Mouse (Mus musculus) heart, postnatal 0 days (tissue): ENCODE measurements around the gene Ubl4b. TPM values are rescaled to one million over a fixed set of nuclear protein-coding genes. Genes with fewer than 3 reads are reported as not detected.

Experiments used
- ATAC-seq: fragments of 200-750 bp; cut with Nextera tagmentation; 2 replicates; pipeline ENCODE4 v1.8.0; 2017; ENCODE audit warnings: low read depth, moderate number of reproducible peaks, moderate library complexity; ENCODE audit not compliant: insufficient read depth
- DNase-seq: peaks from one replicate; pipeline ENCODE4 v3.0.0-alpha.2; 2016; ENCODE audit warnings: low spot score
- H3K27ac ChIP-seq: fragments of 300-500 bp; sonication (generic); 2 replicates; pipeline ENCODE4 v1.5.1; 2014; ENCODE audit warnings: low read depth, mild to moderate bottlenecking
- H3K27me3 ChIP-seq: fragments of 300-500 bp; sonication (generic); 2 replicates; pipeline ENCODE4 v1.6.1; 2014; ENCODE audit warnings: low read length, mixed read lengths; ENCODE audit not compliant: control insufficient read depth, insufficient read depth
- H3K36me3 ChIP-seq: fragments of 300-500 bp; sonication (generic); replicated peaks from 2 replicates; pipeline ENCODE4 v1.6.1; 2014; ENCODE audit warnings: low read length, mixed read lengths; ENCODE audit not compliant: control insufficient read depth, insufficient read depth
- H3K4me1 ChIP-seq: fragments of 300-500 bp; sonication (generic); 2 replicates; pipeline ENCODE4 v1.6.1; 2014; ENCODE audit warnings: antibody characterized with exemption; ENCODE audit not compliant: control insufficient read depth, insufficient read depth
- H3K4me2 ChIP-seq: fragments of 300-500 bp; sonication (generic); 2 replicates; pipeline ENCODE4 v1.6.1; 2014; ENCODE audit warnings: low read depth, mild to moderate bottlenecking, low read length, moderate library complexity
- H3K4me3 ChIP-seq: fragments of 300-500 bp; sonication (generic); 2 replicates; pipeline ENCODE4 v1.5.1; 2014; ENCODE audit warnings: low read depth, low read length
- H3K9ac ChIP-seq: fragments of 300-500 bp; sonication (generic); replicated peaks from 2 replicates; pipeline ENCODE4 v1.6.1; 2014; ENCODE audit warnings: low read depth, low read length, mixed read lengths
- H3K9me3 ChIP-seq: fragments of 300-500 bp; sonication (generic); replicated peaks from 2 replicates; pipeline ENCODE4 v1.6.1; 2016; ENCODE audit warnings: low read length; ENCODE audit not compliant: control insufficient read depth
- CTCF ChIP-seq: IDR thresholded peaks from 2 replicates; pipeline ENCODE4 v1.5.1; 2016; ENCODE audit warnings: antibody characterized with exemption, control low read depth, low read depth
- EP300 ChIP-seq: IDR thresholded peaks from 2 replicates; pipeline ENCODE4 v1.6.1; 2016; ENCODE audit warnings: antibody characterized with exemption, low read depth
- WGBS: fragments of 180-500 bp; shearing (Covaris S2); extraction: QIAGEN DNeasy Blood & Tissue Kit; methylation state at CpG from one replicate; pipeline ENCODE4 v1.1.7; 2014; 5-methylcytosine and 5-hydroxymethylcytosine counted together
- polyA plus RNA-seq: library from polyadenylated mRNA; unstranded; fragments of >200 nt; fragmentation: Nextera tagmentation; extraction: Ambion mirVana; gene quantifications from 2 replicates; pipeline ENCODE4 v1.2.1, GENCODE M21; 2015
- total RNA-seq: library from RNA; depleted of rRNA; stranded (reverse); fragments of >200 nt; gene quantifications from 2 replicates; pipeline ENCODE4 v1.2.3, GENCODE M21; 2014; ENCODE audit warnings: low replicate concordance

The Ubl4b gene
- total and polyA plus RNA-seq, 2 experiments from 2014 or later, result not detected

GRCm38 (mm10) chr3:107550409-107551049, 4.3 kb downstream of the Ubl4b start:
- DNase-seq (peak; percentile 28), ATAC-seq (no peak)
- WGBS, result 73% methylated on average over 17 of the region's 17 CpGs
- Histone ChIP-seq H3K9ac (no peak overlapping the region), H3K4me1 (peaks cover 6% of the 10 kb centered on the region; the same call in 1 of the 2 replicates), H3K36me3 (no peaks in the 10 kb centered on the region), H3K27me3 (no peaks in the 10 kb centered on the region), H3K9me3 (no peaks in the 10 kb centered on the region), H3K4me2 (no peak overlapping the region), H3K27ac (no peak overlapping the region), H3K4me3 (no peak overlapping the region)
- TF ChIP-seq EP300 (no peak), CTCF (peak; percentile 67)

GRCm38 (mm10) chr3:107546956-107547355, 7.9 kb downstream of the Ubl4b start:
- Histone ChIP-seq H3K4me2 (no peak overlapping the region), H3K9ac (no peak overlapping the region), H3K27ac (no peak overlapping the region), H3K9me3 (no peaks in the 10 kb centered on the region), H3K4me1 (peaks cover 6% of the 10 kb centered on the region; the same call in 1 of the 2 replicates), H3K36me3 (no peaks in the 10 kb centered on the region), H3K27me3 (no peaks in the 10 kb centered on the region), H3K4me3 (no peak overlapping the region)
- DNase-seq (peak; percentile 47), ATAC-seq (peak; percentile 57)
- TF ChIP-seq CTCF, result no peak
- no peak for TF ChIP-seq EP300
- 21% methylated on average over 2 of the region's 2 CpGs for WGBS

- H3K27me3 ChIP-seq, result no peaks in the 10 kb centered on the region
- no peaks in the 10 kb centered on the region for H3K36me3 ChIP-seq
- no peak for ATAC-seq
- no peaks in the 10 kb centered on the region for H3K9me3 ChIP-seq
- no peak overlapping the region for H3K4me2 ChIP-seq
- H3K4me3 ChIP-seq, result no peak overlapping the region
- TF ChIP-seq EP300 (no peak), CTCF (no peak)
- 75% methylated on average over 10 of the region's 10 CpGs for WGBS
- H3K4me1 ChIP-seq, result peaks cover 6% of the 10 kb centered on the region; the same call in 1 of the 2 replicates
- no peak overlapping the region for H3K27ac ChIP-seq
- no peak for DNase-seq
- H3K9ac ChIP-seq, result no peak overlapping the region
Measured at GRCm38 (mm10) chr3:107545716-107546412, 9.0 kb downstream of the Ubl4b start.

DNA sequence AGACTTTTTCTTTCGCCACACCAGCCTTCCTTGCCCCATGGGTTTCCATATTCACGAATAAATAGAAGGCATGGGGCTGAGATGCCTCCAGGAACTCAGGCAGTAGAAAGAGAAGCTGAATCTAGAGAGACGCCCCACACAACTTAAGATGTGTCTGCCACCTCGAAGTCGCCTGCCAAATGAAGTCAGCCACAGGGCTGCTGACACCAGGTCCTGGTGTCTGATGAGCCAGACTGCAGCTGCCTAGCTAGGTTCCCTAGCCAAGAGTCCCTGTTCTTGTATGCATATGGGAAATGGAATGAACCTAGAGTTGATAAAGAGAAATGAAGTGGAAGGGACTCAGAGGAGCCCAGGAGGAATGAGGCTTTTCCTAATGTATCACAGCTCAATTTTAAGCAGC, 9.6 kb downstream of the Ubl4b start:
- no peaks in the 10 kb centered on the region for H3K9me3 ChIP-seq
- 67% methylated on average over 5 of the region's 5 CpGs for WGBS

GRCm38 (mm10) chr3:107543158-107544080, 11.5 kb downstream of the Ubl4b start:
- ATAC-seq (no peak), DNase-seq (no peak)
- Histone ChIP-seq H3K27me3 (no peaks in the 10 kb centered on the region), H3K4me3 (no peak overlapping the region), H3K9ac (no peak overlapping the region), H3K27ac (no peak overlapping the region), H3K36me3 (no peaks in the 10 kb centered on the region), H3K4me2 (no peak overlapping the region), H3K9me3 (no peaks in the 10 kb centered on the region), H3K4me1 (peaks cover 6% of the 10 kb centered on the region; the same call in 1 of the 2 replicates)
- TF ChIP-seq EP300, result no peak
- no peak for TF ChIP-seq CTCF
- 67% methylated on average over 8 of the region's 8 CpGs for WGBS

More for the DNA sequence above, 9.6 kb downstream of the Ubl4b start:
- H3K27ac ChIP-seq, result no peak overlapping the region
- no peak overlapping the region for H3K4me2 ChIP-seq
- H3K36me3 ChIP-seq, result no peaks in the 10 kb centered on the region
- H3K9ac ChIP-seq, result no peak overlapping the region
- TF ChIP-seq EP300 (no peak), CTCF (no peak)
- no peaks in the 10 kb centered on the region for H3K27me3 ChIP-seq
- peaks cover 6% of the 10 kb centered on the region; the same call in 1 of the 2 replicates for H3K4me1 ChIP-seq
- H3K4me3 ChIP-seq, result no peak overlapping the region
- DNase-seq, result no peak
- no peak for ATAC-seq
